Mouse (Mus musculus) embryonic facial prominence, embryonic 14.5 days (tissue): ENCODE data around the gene Paqr3. TPM values are rescaled to one million over a fixed set of nuclear protein-coding genes. Genes with fewer than 3 reads are reported as not detected.

ENCODE experiments used
- ATAC-seq: fragments of 200-750 bp; cut with Nextera tagmentation; 2 replicates; pipeline ENCODE4 v1.8.0; 2017; ENCODE audit warnings: low read depth, moderate number of reproducible peaks, moderate TSS enrichment
- DNase-seq: peaks from one replicate; pipeline ENCODE4 v3.0.0-alpha.2; 2015; ENCODE audit warnings: low spot score
- H3K27ac ChIP-seq: fragments of 300-500 bp; sonication (generic); replicated peaks from 2 replicates; pipeline ENCODE4 v1.5.1; 2014; ENCODE audit warnings: low read depth, mild to moderate bottlenecking, low read length, moderate library complexity
- H3K27me3 ChIP-seq: fragments of 300-500 bp; sonication (generic); replicated peaks from 2 replicates; pipeline ENCODE4 v1.6.1; 2014; ENCODE audit warnings: low read length; ENCODE audit not compliant: control insufficient read depth, insufficient read depth
- H3K36me3 ChIP-seq: fragments of 300-500 bp; sonication (generic); 2 replicates; pipeline ENCODE4 v1.6.1; 2014; ENCODE audit warnings: low read length, mixed read lengths; ENCODE audit not compliant: control insufficient read depth, insufficient read depth
- H3K4me1 ChIP-seq: fragments of 300-500 bp; sonication (generic); 2 replicates; pipeline ENCODE4 v1.6.1; 2014; ENCODE audit warnings: antibody characterized with exemption, low read length; ENCODE audit not compliant: control insufficient read depth, insufficient read depth
- H3K4me2 ChIP-seq: fragments of 300-500 bp; sonication (generic); 2 replicates; pipeline ENCODE4 v1.6.1; 2014; ENCODE audit warnings: low read depth, mild to moderate bottlenecking, low read length, moderate library complexity, mixed read lengths
- H3K4me3 ChIP-seq: fragments of 300-500 bp; sonication (generic); 2 replicates; pipeline ENCODE4 v1.5.1; 2014; ENCODE audit warnings: low read depth, mild to moderate bottlenecking, low read length
- H3K9ac ChIP-seq: fragments of 300-500 bp; sonication (generic); 2 replicates; pipeline ENCODE4 v1.6.1; 2014; ENCODE audit warnings: low read depth, mild to moderate bottlenecking, low read length, moderate library complexity, mixed read lengths
- H3K9me3 ChIP-seq: fragments of 300-500 bp; sonication (generic); 2 replicates; pipeline ENCODE4 v1.6.1; 2016; ENCODE audit warnings: low read length; ENCODE audit not compliant: control insufficient read depth
- WGBS: fragments of 180-500 bp; shearing (Covaris S2); extraction: QIAGEN DNeasy Blood & Tissue Kit; methylation state at CpG from one replicate; pipeline ENCODE4 v1.1.7; 2014; 5-methylcytosine and 5-hydroxymethylcytosine counted together
- polyA plus RNA-seq: library from polyadenylated mRNA; unstranded; fragments of >200 nt; fragmentation: Nextera tagmentation; extraction: Ambion mirVana; gene quantifications from 2 replicates; pipeline ENCODE4 v1.2.1, GENCODE M21; 2014

The Paqr3 gene
- polyA plus RNA-seq, 1 experiment from 2014 or later: 3.5 TPM

GRCm38 (mm10) chr5:97055511-97056068 is 55.8 kb downstream of the Paqr3 start:
- Histone ChIP-seq H3K9ac (no peak overlapping the region), H3K27me3 (no peaks in the 10 kb centered on the region), H3K27ac (no peak overlapping the region), H3K4me3 (no peak overlapping the region), H3K36me3 (peaks cover 33% of the 10 kb centered on the region), H3K4me2 (no peak overlapping the region), H3K4me1 (no peaks in the 10 kb centered on the region), H3K9me3 (no peaks in the 10 kb centered on the region)
- WGBS: 7% methylated on average over 1 of the region's 1 CpGs
- DNase-seq (peak; percentile 77), ATAC-seq (no peak)

- Histone ChIP-seq H3K36me3 (peaks cover 36% of the 10 kb centered on the region), H3K9ac (no peak overlapping the region), H3K27me3 (no peaks in the 10 kb centered on the region), H3K4me2 (no peak overlapping the region), H3K4me3 (no peak overlapping the region), H3K4me1 (no peaks in the 10 kb centered on the region), H3K9me3 (no peaks in the 10 kb centered on the region), H3K27ac (no peak overlapping the region)
- no peak for ATAC-seq
- WGBS: 75% methylated on average over 10 of the region's 10 CpGs
- no peak for DNase-seq
Measured at GRCm38 (mm10) chr5:97054801-97055200, 56.6 kb downstream of the Paqr3 start.

GRCm38 (mm10) chr5:97054166-97054565 is 57.2 kb downstream of the Paqr3 start:
- H3K4me3 ChIP-seq: no peak overlapping the region
- no peak overlapping the region for H3K4me2 ChIP-seq
- ATAC-seq (no peak), DNase-seq (no peak)
- no peaks in the 10 kb centered on the region for H3K9me3 ChIP-seq
- peaks cover 36% of the 10 kb centered on the region for H3K36me3 ChIP-seq
- no peak overlapping the region for H3K27ac ChIP-seq
- H3K9ac ChIP-seq: no peak overlapping the region
- 86% methylated on average over 5 of the region's 5 CpGs for WGBS
- H3K27me3 ChIP-seq: no peaks in the 10 kb centered on the region
- no peaks in the 10 kb centered on the region for H3K4me1 ChIP-seq

GRCm38 (mm10) chr5:97048905-97049304 is 62.5 kb downstream of the Paqr3 start:
- H3K4me3 ChIP-seq: no peak overlapping the region
- H3K4me1 ChIP-seq: no peaks in the 10 kb centered on the region
- no peak overlapping the region for H3K9ac ChIP-seq
- no peak overlapping the region for H3K4me2 ChIP-seq
- ATAC-seq (no peak), DNase-seq (no peak)
- no peaks in the 10 kb centered on the region for H3K9me3 ChIP-seq
- WGBS: 92% methylated on average over 5 of the region's 5 CpGs
- H3K27me3 ChIP-seq: no peaks in the 10 kb centered on the region
- H3K27ac ChIP-seq: no peak overlapping the region
- 0 out of 2 replicates have a peak, but pooled peaks cover 16% of the 10 kb centered on the region for H3K36me3 ChIP-seq

- Histone ChIP-seq H3K4me1 (no peaks in the 10 kb centered on the region), H3K27ac (no peak overlapping the region), H3K4me3 (no peak overlapping the region), H3K4me2 (no peak overlapping the region), H3K9me3 (no peaks in the 10 kb centered on the region), H3K27me3 (no peaks in the 10 kb centered on the region), H3K36me3 (0 out of 2 replicates have a peak, but pooled peaks cover 12% of the 10 kb centered on the region), H3K9ac (no peak overlapping the region)
- WGBS: 89% methylated on average over 10 of the region's 10 CpGs
- no peak for ATAC-seq
- DNase-seq: no peak
Measured at GRCm38 (mm10) chr5:97046680-97047079, 64.7 kb downstream of the Paqr3 start.

- WGBS: 83% methylated on average over 7 of the region's 7 CpGs
- DNase-seq (no peak), ATAC-seq (no peak)
- Histone ChIP-seq H3K27ac (no peak overlapping the region), H3K9ac (no peak overlapping the region), H3K36me3 (0 out of 2 replicates have a peak, but pooled peaks cover 5% of the 10 kb centered on the region), H3K27me3 (no peaks in the 10 kb centered on the region), H3K4me1 (no peaks in the 10 kb centered on the region), H3K4me2 (no peak overlapping the region), H3K4me3 (no peak overlapping the region), H3K9me3 (no peaks in the 10 kb centered on the region)
Measured at GRCm38 (mm10) chr5:97045260-97045659, 66.1 kb downstream of the Paqr3 start.

Other genes starting within 250 kb of the Paqr3 start
- gene Bmp2k, start 113.9 kb downstream of the Paqr3 start, polyA plus RNA-seq: 12.3 and 12.7 TPM in 2 replicates